Mouse (Mus musculus) liver, embryonic 11.5 days (tissue): ENCODE data around the gene Hcfc1. TPM values are rescaled to one million over a fixed set of nuclear protein-coding genes. Genes with fewer than 3 reads are reported as not detected.

Experiments
- ATAC-seq: fragments of 200-750 bp; cut with Nextera tagmentation; replicated peaks from 2 replicates; pipeline ENCODE4 v1.8.0; 2017; ENCODE audit warnings: moderate number of reproducible peaks, mild to moderate bottlenecking, moderate TSS enrichment, moderate library complexity; ENCODE audit not compliant: low FRiP score
- DNase-seq: peaks from one replicate; pipeline ENCODE4 v3.0.0-alpha.2; 2017; ENCODE audit warnings: low spot score
- H3K27ac ChIP-seq: fragments of 300-500 bp; sonication (generic); 2 replicates; pipeline ENCODE4 v1.5.1; 2014; ENCODE audit warnings: mild to moderate bottlenecking, low read depth, low read length, control low read depth
- H3K27me3 ChIP-seq: fragments of 300-500 bp; sonication (generic); replicated peaks from 2 replicates; pipeline ENCODE4 v1.6.1; 2014; ENCODE audit warnings: low read length, mixed read lengths; ENCODE audit not compliant: control insufficient read depth, insufficient read depth
- H3K36me3 ChIP-seq: fragments of 300-500 bp; sonication (generic); 2 replicates; pipeline ENCODE4 v1.6.1; 2014; ENCODE audit warnings: mild to moderate bottlenecking, low read length, moderate library complexity, mixed read lengths; ENCODE audit not compliant: control insufficient read depth, insufficient read depth
- H3K4me1 ChIP-seq: fragments of 300-500 bp; sonication (generic); replicated peaks from 2 replicates; pipeline ENCODE4 v1.6.1; 2014; ENCODE audit warnings: low read length, mixed read lengths; ENCODE audit not compliant: control insufficient read depth, insufficient read depth
- H3K4me2 ChIP-seq: fragments of 300-500 bp; sonication (generic); 2 replicates; pipeline ENCODE4 v1.6.1; 2014; ENCODE audit warnings: mild to moderate bottlenecking, control low read depth, moderate library complexity
- H3K4me3 ChIP-seq: fragments of 300-500 bp; sonication (generic); 2 replicates; pipeline ENCODE4 v1.5.1; 2014; ENCODE audit warnings: low read depth, low read length, control low read depth
- H3K9ac ChIP-seq: fragments of 300-500 bp; sonication (generic); 2 replicates; pipeline ENCODE4 v1.6.1; 2014; ENCODE audit warnings: low read depth, low read length, control low read depth
- H3K9me3 ChIP-seq: fragments of 300-500 bp; sonication (generic); 2 replicates; pipeline ENCODE4 v1.6.1; 2016; ENCODE audit warnings: low read length, inconsistent platforms, mixed read lengths; ENCODE audit not compliant: control insufficient read depth
- WGBS: fragments of 180-500 bp; shearing (Covaris S2); extraction: QIAGEN DNeasy Blood & Tissue Kit; methylation state at CpG from one replicate; pipeline ENCODE4 v1.1.7; 2014; 5-methylcytosine and 5-hydroxymethylcytosine counted together
- polyA plus RNA-seq: library from polyadenylated mRNA; unstranded; fragments of >200 nt; fragmentation: Nextera tagmentation; extraction: Ambion mirVana; gene quantifications from 2 replicates; pipeline ENCODE4 v1.2.1, GENCODE M21; 2014

The Hcfc1 gene
- polyA plus RNA-seq, 1 experiment from 2014 or later = 72.8 TPM

DNA sequence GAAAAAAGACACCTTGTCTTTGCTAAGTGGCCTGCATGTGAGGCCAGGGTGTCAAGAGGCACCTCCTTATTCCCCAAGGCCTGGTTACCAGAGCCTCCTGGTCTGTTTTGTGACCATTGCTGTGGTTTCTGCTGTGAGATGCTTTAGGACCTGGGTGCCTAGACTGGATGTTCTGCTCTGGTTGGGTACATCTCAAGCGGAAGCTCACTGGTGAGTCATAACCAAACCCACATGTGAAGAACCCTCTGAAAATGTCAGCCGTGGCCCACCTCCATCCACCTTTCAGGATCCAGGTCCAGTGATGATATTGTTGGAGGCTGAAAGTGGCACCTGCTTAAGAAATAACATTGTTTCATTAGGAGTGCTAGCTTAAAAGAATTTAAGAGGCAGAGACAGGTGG lies 10.1 kb upstream of the Hcfc1 start:
- H3K27ac ChIP-seq = no peak overlapping the region
- 84% methylated on average over 2 of the region's 2 CpGs for WGBS

DNA sequence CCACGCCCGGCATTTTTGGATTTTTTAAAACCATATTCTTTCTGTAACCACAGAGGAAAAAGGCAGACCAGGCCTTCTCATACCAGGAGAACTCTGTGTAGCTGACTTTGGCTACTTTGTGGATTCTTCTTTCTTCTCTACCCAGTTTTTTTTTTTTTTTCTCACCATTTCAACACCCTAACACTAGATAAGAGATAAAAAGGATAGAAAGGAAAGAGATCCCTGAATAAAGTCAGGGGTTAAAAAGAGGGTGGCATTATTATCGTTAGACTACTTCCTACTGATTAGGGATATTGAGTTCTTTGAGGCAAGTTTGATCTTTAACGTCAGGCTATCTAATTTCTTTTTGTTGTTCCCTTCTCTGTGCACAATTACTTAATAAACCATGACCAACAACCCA lies 6.6 kb upstream of the Hcfc1 start:
- Histone ChIP-seq H3K4me3 (no peak overlapping the region), H3K4me2 (no peak overlapping the region), H3K36me3 (no peaks in the 10 kb centered on the region), H3K27ac (no peak overlapping the region), H3K9me3 (no peaks in the 10 kb centered on the region), H3K27me3 (no peaks in the 10 kb centered on the region; the same call in 1 of the 2 replicates), H3K9ac (no peak overlapping the region), H3K4me1 (peaks cover 6% of the 10 kb centered on the region)
- WGBS = 61% methylated on average over 4 of the region's 4 CpGs
- no peak for ATAC-seq
- DNase-seq = no peak

More for the DNA sequence above, 10.1 kb upstream of the Hcfc1 start:
- no peak for DNase-seq
- no peaks in the 10 kb centered on the region for H3K9me3 ChIP-seq
- no peaks in the 10 kb centered on the region for H3K4me1 ChIP-seq
- no peak overlapping the region for H3K9ac ChIP-seq
- H3K4me2 ChIP-seq = no peak overlapping the region
- H3K27me3 ChIP-seq = no peaks in the 10 kb centered on the region
- no peak for ATAC-seq
- no peaks in the 10 kb centered on the region for H3K36me3 ChIP-seq
- H3K4me3 ChIP-seq = no peak overlapping the region

- Histone ChIP-seq H3K4me3 (no peak overlapping the region), H3K4me2 (peak overlapping the region; percentile 22), H3K27ac (peak overlapping the region; percentile 84), H3K9me3 (no peaks in the 10 kb centered on the region), H3K4me1 (peaks cover 6% of the 10 kb centered on the region), H3K36me3 (no peaks in the 10 kb centered on the region), H3K9ac (no peak overlapping the region), H3K27me3 (peaks cover 9% of the 10 kb centered on the region)
- DNase-seq = no peak
- 0 out of 2 replicates have a peak, but pooled peaks have one; percentile 24 for ATAC-seq
Measured at GRCm38 (mm10) chrX:73970781-73971180, 4.6 kb upstream of the Hcfc1 start.

DNA sequence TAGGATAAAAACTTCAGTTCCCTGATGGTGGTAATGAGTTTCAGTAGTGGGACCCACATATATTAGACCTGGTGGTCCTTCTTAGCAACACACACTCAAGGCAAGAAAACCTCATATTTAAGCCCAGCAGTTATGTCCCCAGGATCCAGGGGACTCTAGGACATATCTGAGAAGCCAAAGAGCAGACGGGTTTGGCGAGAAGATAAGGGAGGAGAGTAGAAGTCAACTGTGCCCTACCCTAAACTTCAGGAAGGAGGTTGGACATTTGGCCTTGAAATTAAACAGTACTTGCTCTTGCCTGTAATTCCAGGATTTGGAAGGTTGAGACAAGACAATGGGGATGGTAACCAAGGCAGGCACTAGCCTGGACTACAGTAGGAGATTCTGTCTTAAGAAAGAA lies 3.6 kb upstream of the Hcfc1 start:
- no peaks in the 10 kb centered on the region for H3K36me3 ChIP-seq
- H3K4me2 ChIP-seq = peak overlapping the region; percentile 41
- peak overlapping the region; percentile 84 for H3K27ac ChIP-seq
- WGBS = 49% methylated on average over 2 of the region's 2 CpGs
- H3K9ac ChIP-seq = no peak overlapping the region
- DNase-seq (no peak), ATAC-seq (peak; percentile 53)
- no peak overlapping the region for H3K4me3 ChIP-seq
- H3K4me1 ChIP-seq = peaks cover 6% of the 10 kb centered on the region
- H3K9me3 ChIP-seq = no peaks in the 10 kb centered on the region
- H3K27me3 ChIP-seq = peaks cover 9% of the 10 kb centered on the region

DNA sequence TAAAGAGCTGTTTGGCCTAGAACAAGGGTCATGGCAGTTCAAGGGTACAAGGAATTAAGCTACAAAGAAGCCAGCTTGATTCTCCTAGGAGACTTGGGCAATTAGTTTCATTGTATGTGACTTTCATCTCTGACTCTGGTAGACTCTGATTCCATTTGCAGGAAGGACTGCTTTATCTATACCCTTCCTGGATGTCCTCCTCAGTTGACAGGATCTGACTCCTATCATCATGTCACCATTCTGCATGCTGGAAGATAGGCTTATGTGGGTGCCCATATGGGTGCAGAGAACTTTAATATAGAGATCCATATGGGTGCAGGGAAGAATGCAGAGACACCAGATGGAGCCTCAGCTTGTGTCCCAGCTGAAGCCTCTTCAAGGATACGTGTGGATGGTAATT lies 3.0 kb upstream of the Hcfc1 start:
- peak overlapping the region; percentile 84 for H3K27ac ChIP-seq
- H3K36me3 ChIP-seq = no peaks in the 10 kb centered on the region
- H3K4me3 ChIP-seq = no peak overlapping the region
- DNase-seq = no peak
- H3K4me1 ChIP-seq = peaks cover 10% of the 10 kb centered on the region
- no peak overlapping the region for H3K9ac ChIP-seq
- H3K4me2 ChIP-seq = peak overlapping the region; percentile 41
- 52% methylated on average over 1 of the region's 1 CpGs for WGBS
- no peak; the same call in 1 of the 2 replicates for ATAC-seq
- no peaks in the 10 kb centered on the region for H3K9me3 ChIP-seq
- H3K27me3 ChIP-seq = peaks cover 9% of the 10 kb centered on the region

DNA sequence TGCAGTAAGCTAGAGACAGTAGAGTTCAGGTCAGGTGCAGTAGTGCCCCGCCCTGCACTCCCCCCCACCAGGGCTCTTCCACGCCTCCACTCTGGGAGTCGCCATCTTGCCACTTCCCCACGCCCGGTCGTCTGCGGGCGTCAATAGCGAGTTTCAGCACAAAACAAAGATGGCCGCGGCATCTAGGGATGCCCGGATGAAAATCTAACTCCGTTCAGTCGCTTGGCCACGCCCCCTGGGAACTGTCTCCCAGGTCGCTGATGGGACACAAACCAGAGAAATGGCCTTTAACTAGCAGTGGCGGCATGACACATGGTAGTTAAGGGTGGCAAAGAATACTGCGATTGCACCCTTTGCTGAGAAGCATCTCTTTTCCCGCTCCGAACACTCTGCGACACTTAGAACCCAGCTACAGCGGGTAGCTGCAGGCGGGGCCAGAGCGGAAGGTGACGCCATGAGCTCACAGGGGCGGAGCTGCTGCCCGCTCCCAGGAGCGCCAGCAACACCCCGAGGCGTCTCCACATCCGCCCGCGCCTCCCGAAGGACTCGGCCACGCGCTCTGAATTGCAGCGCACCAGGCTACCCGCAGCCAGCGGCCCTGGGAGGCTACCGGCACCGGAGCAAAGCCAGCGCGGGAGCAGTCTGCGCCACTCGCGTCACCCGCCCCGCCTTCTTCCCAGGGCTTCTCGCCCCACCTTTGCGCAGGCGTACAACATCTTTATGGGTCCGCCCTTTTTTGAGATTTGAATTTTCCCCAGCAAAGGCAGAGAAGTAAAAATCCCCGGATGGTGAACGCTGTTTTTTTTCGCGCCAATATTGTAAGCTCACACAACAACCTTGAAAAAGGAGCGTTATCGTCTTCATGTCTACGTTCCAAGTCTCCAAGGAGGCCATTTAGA lies 1.3 kb upstream of the Hcfc1 start:
- Histone ChIP-seq H3K27me3 (peaks cover 9% of the 10 kb centered on the region), H3K9me3 (no peaks in the 10 kb centered on the region), H3K27ac (peak overlapping the region; percentile 98), H3K4me1 (peaks cover 18% of the 10 kb centered on the region), H3K36me3 (peaks cover under 1% of the 10 kb centered on the region; the same call in 1 of the 2 replicates), H3K9ac (peak overlapping the region; percentile 86), H3K4me2 (peak overlapping the region; percentile 56), H3K4me3 (peak overlapping the region; percentile 79)
- WGBS = 10% methylated on average over 55 of the region's 60 CpGs
- ATAC-seq (peak; percentile 73), DNase-seq (peak; percentile 87)

- Histone ChIP-seq H3K9ac (peak overlapping the region; percentile 86), H3K36me3 (peaks cover 3% of the 10 kb centered on the region; the same call in 1 of the 2 replicates), H3K4me2 (peak overlapping the region; percentile 87), H3K4me3 (peak overlapping the region; percentile 79), H3K4me1 (peaks cover 18% of the 10 kb centered on the region), H3K27me3 (peaks cover 9% of the 10 kb centered on the region), H3K9me3 (no peaks in the 10 kb centered on the region), H3K27ac (peak overlapping the region; percentile 98)
- 13% methylated on average over 20 of the region's 20 CpGs for WGBS
- ATAC-seq (no peak), DNase-seq (no peak)
Measured at GRCm38 (mm10) chrX:73965307-73965706, 850 bp downstream of the Hcfc1 start.

DNA sequence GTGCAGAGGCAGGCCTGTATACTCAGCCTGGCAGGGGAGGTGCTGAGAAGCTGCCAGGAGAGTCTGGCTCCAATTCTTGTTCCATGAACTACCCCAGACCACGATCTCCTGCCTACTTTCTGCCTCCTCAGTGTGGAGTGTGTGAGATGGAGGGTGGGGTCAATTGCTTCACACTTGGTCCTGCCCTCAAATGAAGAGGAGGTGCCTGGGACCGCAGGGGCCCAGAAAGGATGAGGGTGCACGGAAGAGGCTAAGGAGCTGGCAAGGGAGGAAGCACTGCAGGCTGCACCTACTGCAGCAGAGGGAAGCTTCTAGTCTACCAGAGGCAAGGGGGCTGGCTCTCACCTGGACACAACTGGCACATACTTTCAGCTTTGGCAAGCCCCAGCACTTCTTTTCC lies 1.8 kb downstream of the Hcfc1 start:
- Histone ChIP-seq H3K4me3 (peak overlapping the region; percentile 79), H3K4me1 (peaks cover 18% of the 10 kb centered on the region), H3K27ac (peak overlapping the region; percentile 98; the same call in 1 of the 2 replicates), H3K9me3 (no peaks in the 10 kb centered on the region), H3K27me3 (peaks cover 9% of the 10 kb centered on the region), H3K9ac (peak overlapping the region; percentile 86), H3K36me3 (peaks cover 6% of the 10 kb centered on the region; the same call in 1 of the 2 replicates), H3K4me2 (peak overlapping the region; percentile 87)
- ATAC-seq = 0 out of 2 replicates have a peak, but pooled peaks have one; percentile 27
- DNase-seq = no peak
- 16% methylated on average over 3 of the region's 3 CpGs for whole genome bisulfite sequencing
